Mouse (Mus musculus) monocyte, adult 5-6 weeks (primary cell): ENCODE data around the gene Fgfr2. TPM values are rescaled to one million over a fixed set of nuclear protein-coding genes. Genes with fewer than 3 reads are reported as not detected.
"Not testable (repeated sequence)": the region's sequence is repeated elsewhere in the genome, so short reads cannot be mapped to it uniquely, and the experiment has no call there.

Experiments
- ATAC-seq: fragments of 153-309, 156-312 bp; replicated peaks from 2 replicates; pipeline ENCODE4 v1.8.0; 2017; ENCODE audit warnings: mild to moderate bottlenecking; ENCODE audit not compliant: low TSS enrichment, insufficient number of reproducible peaks, severe bottlenecking, poor library complexity, low FRiP score
- total RNA-seq: library from RNA; stranded (forward); fragments of 200-1000, 200-491, 200-594 nt; gene quantifications from 3 replicates; pipeline ENCODE4 v1.2.3, GENCODE M21; 2017

Fgfr2 gene
- total RNA-seq, 1 experiment from 2014 or later = not detected

GRCm38 (mm10) chr7:130479003-130479402 lies 2644.1 kb downstream of the Fgfr2 start:
- not testable (repeated sequence) for ATAC-seq

DNA sequence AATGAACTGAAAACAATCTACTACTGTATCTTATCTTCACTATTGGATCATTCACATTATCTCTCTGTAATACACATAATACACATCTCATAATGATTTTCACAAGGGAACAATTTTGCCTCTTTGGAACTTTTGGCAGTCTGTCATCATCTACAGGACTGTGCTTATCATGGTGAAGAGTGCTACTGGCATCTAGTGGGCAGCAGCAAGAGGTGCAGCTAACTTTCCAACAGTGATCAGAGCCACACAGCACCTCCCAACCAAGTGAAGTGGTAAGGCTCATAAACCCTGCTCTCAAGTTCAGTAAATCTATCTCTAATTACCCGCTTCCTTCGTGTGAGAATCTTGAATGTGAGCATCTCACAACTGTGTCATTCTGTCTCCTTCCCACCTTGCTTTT lies 2647.2 kb downstream of the Fgfr2 start:
- ATAC-seq = no peak

- ATAC-seq = no peak
Observed at GRCm38 (mm10) chr7:130473881-130474280, 2649.3 kb downstream of the Fgfr2 start.

DNA sequence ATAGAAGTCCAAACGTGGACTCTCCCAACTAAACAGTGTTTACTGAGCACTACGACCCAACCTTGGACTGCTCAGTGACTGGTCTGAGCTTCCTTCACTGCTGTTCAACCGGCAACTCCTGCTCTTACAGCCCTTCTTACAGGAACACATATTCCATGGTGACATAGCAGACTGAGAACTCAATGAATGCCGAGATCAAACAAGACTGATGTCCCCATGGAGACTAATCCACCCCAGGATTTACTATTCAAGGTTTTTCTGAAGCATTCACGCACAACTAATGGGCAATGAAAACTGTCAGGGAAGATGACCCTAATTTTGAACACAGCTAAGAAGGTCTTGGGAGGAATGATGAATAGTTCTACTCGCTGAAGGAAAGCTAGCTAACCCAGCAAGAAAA lies 2650.5 kb downstream of the Fgfr2 start:
- ATAC-seq = no peak

GRCm38 (mm10) chr7:130471045-130471444 lies 2652.1 kb downstream of the Fgfr2 start:
- ATAC-seq = no peak

DNA sequence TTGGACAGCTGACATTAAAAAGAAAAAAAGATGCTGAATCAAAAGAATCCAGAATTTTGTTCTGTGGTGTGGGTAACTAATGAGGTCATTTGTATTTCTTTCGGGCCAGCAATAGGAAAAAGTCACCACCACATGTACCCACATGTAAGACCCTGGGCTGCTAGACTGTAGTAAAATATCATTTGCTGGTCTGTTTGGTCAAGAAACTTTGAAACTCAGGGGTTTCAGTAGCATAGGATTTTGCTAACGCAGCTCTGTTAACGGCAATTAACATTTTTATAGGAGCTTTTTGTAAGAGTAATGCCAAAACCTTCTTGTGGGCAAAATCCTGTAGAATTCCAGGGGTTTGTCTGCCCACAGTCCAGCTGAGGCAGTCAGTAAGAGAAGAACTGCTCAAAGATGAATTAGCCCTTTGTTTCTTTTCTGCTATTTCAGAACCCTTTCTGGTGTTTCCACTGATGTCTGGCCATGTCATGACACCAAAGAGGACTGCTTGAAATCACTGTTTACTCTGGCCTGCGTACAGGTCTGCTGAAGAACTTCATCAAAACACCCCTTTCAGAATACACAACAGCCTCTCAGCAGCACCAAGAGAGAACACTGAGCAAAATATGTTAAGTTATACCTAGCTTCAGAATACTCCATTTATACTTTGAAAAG lies 2667.4 kb downstream of the Fgfr2 start:
- ATAC-seq = no peak

- no peak for ATAC-seq
Observed at GRCm38 (mm10) chr7:130454226-130454625, 2668.9 kb downstream of the Fgfr2 start.

DNA sequence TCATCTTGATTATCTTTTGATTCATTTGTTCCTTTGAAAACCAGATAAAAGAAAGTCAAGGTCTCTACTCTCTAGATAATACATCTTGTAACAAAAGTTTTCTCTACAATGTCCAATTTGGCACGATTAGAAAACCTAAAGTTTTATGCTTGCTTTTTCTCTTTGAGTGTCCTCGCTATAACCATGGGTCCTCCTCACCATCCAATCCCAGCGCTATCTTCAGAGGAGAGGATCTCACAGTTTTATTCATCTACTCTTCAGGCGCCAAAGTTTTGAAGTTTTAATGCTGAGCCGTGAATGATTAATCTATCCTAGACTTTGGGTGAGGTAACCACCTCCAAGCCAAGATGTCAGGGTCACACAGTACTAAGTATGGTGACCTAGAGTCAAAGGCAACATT lies 2687.4 kb downstream of the Fgfr2 start:
- no peak for ATAC-seq

- no peak for ATAC-seq
Observed at GRCm38 (mm10) chr7:130432141-130432540, 2691.0 kb downstream of the Fgfr2 start.

GRCm38 (mm10) chr7:130426586-130426985 lies 2696.6 kb downstream of the Fgfr2 start:
- ATAC-seq = no peak

DNA sequence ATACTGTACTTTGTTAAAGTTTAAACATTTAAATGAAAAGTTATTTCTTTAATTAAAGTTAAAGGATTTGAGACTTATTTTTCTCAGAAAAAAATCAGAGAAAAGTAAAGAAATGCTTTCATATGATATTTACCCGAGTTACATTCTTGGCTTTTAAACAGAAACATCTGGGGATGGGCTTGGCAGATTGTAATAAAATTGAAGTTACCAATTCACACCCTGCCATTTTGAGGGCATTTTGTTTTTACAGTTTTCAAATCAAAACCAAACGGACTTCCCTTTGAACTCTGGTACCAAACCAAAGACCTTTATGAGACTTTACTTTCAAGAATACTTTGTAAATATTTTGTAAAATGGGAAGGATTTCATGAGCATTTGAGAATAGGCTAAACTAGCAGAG lies 2697.2 kb downstream of the Fgfr2 start:
- ATAC-seq = no peak

- no peak for ATAC-seq
Observed at GRCm38 (mm10) chr7:130419961-130420360, 2703.2 kb downstream of the Fgfr2 start.

DNA sequence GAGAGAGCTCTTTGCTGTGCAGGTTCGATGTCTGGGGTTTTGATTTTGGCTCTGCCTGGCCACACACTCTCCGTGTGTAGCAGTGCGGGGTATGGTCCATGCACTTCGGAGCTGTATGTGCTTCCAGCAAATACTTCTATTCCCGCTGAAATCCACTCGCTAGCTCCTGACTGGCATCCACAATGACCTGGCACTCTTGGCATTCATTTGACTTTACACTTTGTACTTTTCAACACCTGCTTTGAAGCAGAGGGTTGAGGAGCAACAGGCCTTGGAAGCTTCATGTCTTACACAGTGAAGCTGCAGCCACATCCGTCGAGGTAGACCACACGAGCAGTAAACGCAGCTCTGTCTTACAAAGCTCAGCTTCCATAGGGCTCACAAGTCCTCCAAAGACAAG lies 2715.5 kb downstream of the Fgfr2 start:
- ATAC-seq = no peak

DNA sequence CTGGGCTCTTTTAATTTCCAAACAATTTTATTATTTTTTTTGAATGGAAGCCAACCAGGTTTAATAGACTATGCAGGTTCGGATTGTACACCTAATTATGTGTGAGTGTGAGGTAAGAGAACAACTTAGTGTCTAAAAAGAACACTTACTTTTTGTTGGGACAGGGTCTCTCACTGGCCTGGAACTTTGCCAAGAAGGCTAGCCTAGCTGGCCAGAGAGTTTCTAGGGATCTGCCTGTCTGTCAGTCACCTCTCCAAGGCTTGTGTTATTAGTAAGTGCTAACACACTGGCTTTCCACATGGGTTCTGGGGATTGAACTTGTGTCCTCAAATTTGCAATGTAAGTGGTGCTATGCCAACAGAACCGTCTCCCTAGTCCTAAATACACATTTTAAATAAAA lies 2719.8 kb downstream of the Fgfr2 start:
- ATAC-seq = no peak

GRCm38 (mm10) chr7:130394697-130395096 lies 2728.5 kb downstream of the Fgfr2 start:
- ATAC-seq = no peak

DNA sequence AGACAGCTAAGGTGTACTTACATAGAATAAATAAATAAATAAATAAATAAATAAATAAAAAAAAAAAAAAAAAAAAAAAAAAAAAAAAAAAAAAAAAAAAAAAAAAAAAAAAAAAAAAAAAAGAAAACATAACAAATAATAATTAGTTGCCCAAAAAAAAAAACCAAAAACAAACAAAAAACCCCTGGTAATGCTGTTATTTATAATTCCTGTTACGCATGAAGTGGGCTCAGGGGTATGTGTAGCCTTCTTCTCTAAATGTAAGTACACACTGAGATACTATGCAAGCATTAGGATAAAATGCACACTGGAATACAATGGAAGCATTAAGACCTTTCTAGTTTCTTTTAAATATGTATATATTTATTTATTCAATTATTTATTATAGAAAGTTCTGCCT lies 2733.1 kb downstream of the Fgfr2 start:
- not testable (repeated sequence) for ATAC-seq

DNA sequence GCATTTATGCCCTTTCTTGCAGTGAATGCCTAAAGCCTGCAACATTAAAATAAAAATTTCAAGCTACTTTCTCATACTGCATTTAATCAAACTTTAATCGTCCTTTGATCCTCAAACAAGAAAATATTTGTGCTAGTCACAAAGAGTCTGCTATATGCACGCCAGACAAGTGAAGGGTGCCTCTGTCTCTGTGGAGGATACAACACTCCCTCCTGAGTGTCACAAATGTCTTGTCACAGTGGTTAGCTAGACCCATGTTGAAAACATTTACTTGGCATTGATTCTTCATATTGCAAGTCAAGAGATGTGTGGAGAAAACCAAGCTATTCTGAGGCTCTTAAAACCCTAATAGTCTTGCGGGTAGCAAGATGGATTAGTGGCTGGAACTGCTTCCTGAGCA lies 2736.8 kb downstream of the Fgfr2 start:
- no peak for ATAC-seq

DNA sequence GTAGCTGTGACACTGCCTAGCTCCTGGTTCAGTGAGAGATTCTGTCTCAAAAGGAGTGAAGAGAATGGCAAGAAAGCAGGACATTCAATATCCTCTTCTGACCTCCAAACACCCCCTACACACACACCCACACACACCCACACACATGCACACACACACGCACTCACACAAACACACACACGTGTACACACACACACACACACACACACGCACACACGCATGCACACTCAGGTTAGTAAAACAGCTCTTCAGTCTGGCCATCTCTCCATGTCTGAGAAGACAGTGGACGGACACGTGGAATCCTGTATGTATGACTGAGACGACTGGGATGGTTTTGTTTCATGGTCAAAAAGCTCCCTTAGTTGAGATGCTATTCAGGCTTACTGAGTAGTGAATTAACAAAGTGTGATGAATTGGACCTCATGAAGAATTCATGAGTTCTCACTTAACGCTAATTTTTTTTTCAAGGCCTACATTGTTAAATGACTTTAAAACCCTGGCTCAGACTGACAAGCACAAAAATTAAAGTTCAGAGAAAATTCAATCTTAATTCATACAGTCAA lies 2737.3 kb downstream of the Fgfr2 start:
- ATAC-seq = no peak

DNA sequence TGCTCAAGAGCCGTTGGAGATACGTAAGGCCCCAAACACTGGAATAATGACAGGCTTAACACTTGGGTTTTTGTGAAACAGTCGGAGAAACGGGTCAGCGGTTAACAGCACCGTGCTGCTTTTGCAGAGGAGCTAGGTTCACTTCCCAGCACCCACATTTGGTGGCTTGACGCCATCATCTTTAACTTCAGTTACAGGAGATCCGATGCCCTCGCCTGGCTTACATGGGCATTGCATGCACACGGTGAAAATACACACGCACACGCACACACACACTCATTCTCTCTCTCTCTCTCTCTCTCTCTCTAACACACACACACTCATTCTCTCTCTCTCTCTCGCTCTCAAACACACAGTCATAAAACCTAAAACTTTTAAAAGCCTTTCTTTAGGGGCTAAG lies 2741.0 kb downstream of the Fgfr2 start:
- ATAC-seq = no peak

- ATAC-seq = no peak
Observed at GRCm38 (mm10) chr7:130381387-130381951, 2741.7 kb downstream of the Fgfr2 start.
